Mouse (Mus musculus): ENCODE results near the gene Prr22. TPM values are rescaled to one million over a fixed set of nuclear protein-coding genes. Genes with fewer than 3 reads are reported as not detected.
A peak's percentile ranks its signal among the peaks of the same experiment; 100 is the strongest.

Prr22 gene
- polyA plus RNA-seq, 1 experiment = 3.7 TPM

GRCm38 (mm10) chr17:56805784-56806183, 35.7 kb downstream of the Prr22 start:
- Histone ChIP-seq H3K27ac (ENCODE audit: insufficient read depth, low read depth, low read length) (no peak overlapping the region), H3K4me1 (ENCODE audit: control insufficient read depth, insufficient read depth, insufficient read length, low read length) (peaks cover 11% of the 10 kb centered on the region), H3K27me3 (ENCODE audit: control insufficient read depth, insufficient read depth, low read length) (no peaks in the 10 kb centered on the region), H3K4me3 (ENCODE audit: low read depth, low read length) (no peak overlapping the region), H3K36me3 (ENCODE audit: control insufficient read depth, insufficient read depth, low read length) (no peaks in the 10 kb centered on the region)
- TF ChIP-seq POLR2A (IDR thresholded peaks at IDR 0.05; ENCODE audit: low read depth, low read length) = no peak
- no peak for TF ChIP-seq CTCF (IDR thresholded peaks at IDR 0.05; ENCODE audit: extremely low read depth, insufficient read length, insufficient replicate concordance, low read depth, low read length)
- 90% methylated on average over 1 of the region's 1 CpGs for WGBS

- Histone ChIP-seq H3K4me1 (ENCODE audit: control insufficient read depth, insufficient read depth, insufficient read length, low read length) (peaks cover 15% of the 10 kb centered on the region), H3K27me3 (ENCODE audit: control insufficient read depth, insufficient read depth, low read length) (no peaks in the 10 kb centered on the region), H3K4me3 (ENCODE audit: low read depth, low read length) (no peak overlapping the region), H3K36me3 (ENCODE audit: control insufficient read depth, insufficient read depth, low read length) (no peaks in the 10 kb centered on the region), H3K27ac (ENCODE audit: insufficient read depth, low read depth, low read length) (no peak overlapping the region)
- 18% methylated on average over 9 of the region's 9 CpGs for WGBS
- TF ChIP-seq CTCF (IDR thresholded peaks at IDR 0.05; ENCODE audit: extremely low read depth, insufficient read length, insufficient replicate concordance, low read depth, low read length) = peak; percentile 91; the same call in 1 of the 2 replicates
- TF ChIP-seq POLR2A (IDR thresholded peaks at IDR 0.05; ENCODE audit: low read depth, low read length) = no peak
These were observed 38.5 kb downstream of the Prr22 start for GRCm38 (mm10) chr17:56808518-56808917.

GRCm38 (mm10) chr17:56810245-56810644, 40.2 kb downstream of the Prr22 start:
- 5% methylated on average over 3 of the region's 3 CpGs for WGBS
- Histone ChIP-seq H3K27me3 (ENCODE audit: control insufficient read depth, insufficient read depth, low read length) (no peaks in the 10 kb centered on the region), H3K36me3 (ENCODE audit: control insufficient read depth, insufficient read depth, low read length) (no peaks in the 10 kb centered on the region), H3K4me1 (ENCODE audit: control insufficient read depth, insufficient read depth, insufficient read length, low read length) (peaks cover 15% of the 10 kb centered on the region), H3K27ac (ENCODE audit: insufficient read depth, low read depth, low read length) (peak overlapping the region; percentile 57), H3K4me3 (ENCODE audit: low read depth, low read length) (no peak overlapping the region)
- no peak for TF ChIP-seq CTCF (IDR thresholded peaks at IDR 0.05; ENCODE audit: extremely low read depth, insufficient read length, insufficient replicate concordance, low read depth, low read length)
- no peak for TF ChIP-seq POLR2A (IDR thresholded peaks at IDR 0.05; ENCODE audit: low read depth, low read length)

GRCm38 (mm10) chr17:56814316-56815056, 44.4 kb downstream of the Prr22 start:
- Histone ChIP-seq H3K27me3 (ENCODE audit: control insufficient read depth, insufficient read depth, low read length) (no peaks in the 10 kb centered on the region), H3K36me3 (ENCODE audit: control insufficient read depth, insufficient read depth, low read length) (no peaks in the 10 kb centered on the region), H3K4me3 (ENCODE audit: low read depth, low read length) (no peak overlapping the region), H3K4me1 (ENCODE audit: control insufficient read depth, insufficient read depth, insufficient read length, low read length) (peaks cover 19% of the 10 kb centered on the region), H3K27ac (ENCODE audit: insufficient read depth, low read depth, low read length) (peak overlapping the region; percentile 68)
- 11% methylated on average over 24 of the region's 24 CpGs for WGBS
- TF ChIP-seq CTCF (IDR thresholded peaks at IDR 0.05; ENCODE audit: extremely low read depth, insufficient read length, insufficient replicate concordance, low read depth, low read length) (no peak), POLR2A (IDR thresholded peaks at IDR 0.05; ENCODE audit: low read depth, low read length) (no peak)

DNA sequence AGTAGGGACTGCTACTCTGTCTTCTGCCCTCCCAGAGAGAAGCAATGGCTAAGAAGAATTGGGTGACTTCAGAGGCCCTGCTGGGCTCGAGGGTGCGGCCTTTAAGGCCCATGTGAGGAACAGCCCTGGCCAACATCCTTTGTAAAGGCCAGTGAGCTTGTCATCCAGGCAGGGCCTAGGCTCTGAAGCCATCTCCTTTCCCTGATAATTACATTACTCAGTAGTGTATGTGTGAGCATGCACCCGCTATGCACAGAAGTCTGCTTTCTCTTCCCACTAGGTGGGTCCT, 45.0 kb downstream of the Prr22 start:
- 73% methylated on average over 3 of the region's 3 CpGs for WGBS
- no peaks in the 10 kb centered on the region for H3K36me3 ChIP-seq (ENCODE audit: control insufficient read depth, insufficient read depth, low read length)

DNA sequence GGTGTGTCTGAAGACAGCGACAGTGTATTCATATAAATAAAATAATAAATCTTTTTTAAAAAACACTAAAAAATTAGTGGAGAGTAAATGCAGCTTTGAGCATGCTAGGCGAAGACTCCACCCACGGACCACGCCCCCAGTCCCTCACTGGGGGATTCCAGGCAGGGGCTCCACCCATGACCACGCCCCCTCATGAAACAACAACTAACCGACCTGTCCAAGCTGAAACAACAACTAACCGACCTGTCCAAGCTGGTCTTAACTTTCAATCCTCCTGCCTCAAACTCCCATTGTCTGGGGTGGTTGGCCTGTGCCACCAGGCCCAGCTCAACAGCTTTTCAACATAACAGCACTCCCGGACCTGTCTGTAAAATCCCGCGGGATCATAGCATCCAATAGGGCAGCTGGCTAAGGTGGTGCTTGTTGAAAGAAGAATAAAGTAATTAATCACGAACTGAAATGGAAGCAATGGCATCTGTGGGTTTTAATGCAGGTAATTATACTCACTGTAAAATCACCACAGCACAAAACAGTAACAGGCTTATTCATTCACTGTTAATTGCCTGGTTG, 48.1 kb downstream of the Prr22 start:
- Histone ChIP-seq H3K36me3 (ENCODE audit: control insufficient read depth, insufficient read depth, low read length) (no peaks in the 10 kb centered on the region), H3K27ac (ENCODE audit: insufficient read depth, low read depth, low read length) (no peak overlapping the region), H3K4me1 (ENCODE audit: control insufficient read depth, insufficient read depth, insufficient read length, low read length) (peaks cover 9% of the 10 kb centered on the region), H3K27me3 (ENCODE audit: control insufficient read depth, insufficient read depth, low read length) (no peaks in the 10 kb centered on the region), H3K4me3 (ENCODE audit: low read depth, low read length) (0 out of 2 replicates have a peak overlapping the region, but pooled peaks have one; percentile 6)
- TF ChIP-seq CTCF (IDR thresholded peaks at IDR 0.05; ENCODE audit: extremely low read depth, insufficient read length, insufficient replicate concordance, low read depth, low read length) (no peak), POLR2A (IDR thresholded peaks at IDR 0.05; ENCODE audit: low read depth, low read length) (no peak)
- 43% methylated on average over 11 of the region's 11 CpGs for WGBS

More for the DNA sequence above, 45.0 kb downstream of the Prr22 start:
- TF ChIP-seq CTCF (IDR thresholded peaks at IDR 0.05; ENCODE audit: extremely low read depth, insufficient read length, insufficient replicate concordance, low read depth, low read length) (no peak), POLR2A (IDR thresholded peaks at IDR 0.05; ENCODE audit: low read depth, low read length) (no peak)
- Histone ChIP-seq H3K4me3 (ENCODE audit: low read depth, low read length) (no peak overlapping the region), H3K4me1 (ENCODE audit: control insufficient read depth, insufficient read depth, insufficient read length, low read length) (peaks cover 20% of the 10 kb centered on the region), H3K27me3 (ENCODE audit: control insufficient read depth, insufficient read depth, low read length) (no peaks in the 10 kb centered on the region), H3K27ac (ENCODE audit: insufficient read depth, low read depth, low read length) (peak overlapping the region; percentile 68)

GRCm38 (mm10) chr17:56819032-56819545, 49.0 kb downstream of the Prr22 start:
- no peaks in the 10 kb centered on the region for H3K27me3 ChIP-seq (ENCODE audit: control insufficient read depth, insufficient read depth, low read length)
- TF ChIP-seq POLR2A (IDR thresholded peaks at IDR 0.05; ENCODE audit: low read depth, low read length) (no peak), CTCF (IDR thresholded peaks at IDR 0.05; ENCODE audit: extremely low read depth, insufficient read length, insufficient replicate concordance, low read depth, low read length) (no peak)
- H3K4me3 ChIP-seq (ENCODE audit: low read depth, low read length) = no peak overlapping the region
- H3K36me3 ChIP-seq (ENCODE audit: control insufficient read depth, insufficient read depth, low read length) = no peaks in the 10 kb centered on the region
- H3K27ac ChIP-seq (ENCODE audit: insufficient read depth, low read depth, low read length) = peak overlapping the region; percentile 37
- H3K4me1 ChIP-seq (ENCODE audit: control insufficient read depth, insufficient read depth, insufficient read length, low read length) = peaks cover 9% of the 10 kb centered on the region
- 67% methylated on average over 6 of the region's 6 CpGs for whole genome bisulfite sequencing

Measured in small intestine, adult 2 months (tissue).